Mouse (Mus musculus) neutrophil, adult 5-6 weeks (primary cell): ENCODE results near the gene Gm11549. TPM values are rescaled to one million over a fixed set of nuclear protein-coding genes. Genes with fewer than 3 reads are reported as not detected.

Experiments used
- ATAC-seq: fragments of 151-379, 151-347 bp; 2 replicates; pipeline ENCODE4 v1.8.0; 2017; ENCODE audit warnings: mild to moderate bottlenecking, moderate TSS enrichment; ENCODE audit not compliant: insufficient number of reproducible peaks, poor library complexity, low FRiP score, severe bottlenecking; ENCODE audit errors: extremely low read depth
- total RNA-seq: library from RNA; stranded (forward); fragments of 200-1000 nt; gene quantifications from 2 replicates; pipeline ENCODE4 v1.2.3, GENCODE M21; 2017

Gene Gm11549
- total RNA-seq = not detected in 2 replicates

DNA sequence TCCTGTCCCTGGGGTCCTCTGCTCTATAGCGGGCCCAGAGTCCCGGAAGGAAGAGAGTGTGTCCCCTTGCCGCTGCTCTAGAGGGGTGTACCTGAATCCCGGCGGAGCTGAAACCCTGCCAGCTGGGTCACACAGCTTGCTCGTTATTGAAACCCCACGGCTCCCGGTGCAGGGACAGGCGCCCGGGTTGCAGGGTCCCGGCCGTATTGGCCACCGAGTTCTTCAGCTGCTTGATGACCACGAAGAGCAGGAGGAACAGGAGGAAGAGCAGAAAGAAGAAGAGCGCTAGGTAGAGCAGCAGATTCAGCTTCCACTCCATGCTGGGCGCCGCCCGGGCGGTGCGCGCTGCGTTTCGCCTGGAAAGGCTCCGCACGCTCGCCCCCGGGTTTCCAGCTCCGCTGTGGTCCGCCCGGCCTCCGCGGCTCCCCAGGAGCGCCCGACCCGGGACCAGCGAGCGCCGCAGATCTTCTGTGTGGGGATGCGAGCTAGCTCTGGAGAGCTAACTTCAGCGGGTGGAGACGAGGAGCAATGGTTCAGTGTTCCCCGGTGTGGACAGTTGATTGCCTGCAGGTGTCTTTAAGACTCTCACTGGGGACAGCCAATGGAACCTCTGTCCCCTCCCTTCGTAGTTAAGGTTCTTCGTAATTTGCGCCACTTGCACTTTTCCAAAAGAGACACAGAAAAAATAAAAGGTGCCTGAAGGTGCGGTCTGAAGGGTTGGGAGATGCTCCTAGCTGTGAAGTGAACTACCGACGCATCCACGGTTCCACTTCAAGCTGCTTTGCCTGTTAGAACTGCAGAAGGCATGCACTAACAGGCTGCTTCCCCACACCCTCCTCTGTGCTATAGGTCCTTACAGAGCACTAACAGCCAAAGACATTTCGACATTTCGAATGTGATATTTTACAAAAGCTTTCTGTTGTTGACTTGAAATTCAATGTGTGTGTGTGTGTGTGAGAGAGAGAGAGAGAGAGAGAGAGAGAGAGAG, at the start of gene Gm11549:
Gene Gm11549 (minus strand): TSS at position 741 of the 988 bp plus-strand sequence.
- ATAC-seq = no peak

DNA sequence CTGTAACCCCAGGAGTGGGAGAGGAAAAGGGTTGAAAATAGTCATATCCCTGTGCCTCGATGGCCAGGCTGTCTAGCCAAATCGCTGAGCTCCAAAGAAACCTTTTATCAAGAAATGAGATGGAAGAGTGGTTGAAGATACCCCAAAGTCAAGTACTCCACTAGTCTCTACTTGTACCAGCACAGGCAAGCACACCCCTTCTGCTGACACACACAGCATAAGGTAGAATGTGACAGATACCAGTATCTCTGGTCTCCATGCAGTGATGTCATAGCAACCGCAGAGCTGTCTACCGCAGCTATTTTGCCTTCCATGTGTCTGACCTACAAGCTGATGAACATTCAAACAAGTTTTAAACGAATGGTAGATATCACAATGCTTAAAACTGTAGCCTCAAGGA, 48.2 kb upstream of the Gm11549 start:
- no peak for ATAC-seq

- ATAC-seq = no peak
These were observed 42.1 kb upstream of the Gm11549 start for GRCm38 (mm10) chr3:36563666-36564065.

DNA sequence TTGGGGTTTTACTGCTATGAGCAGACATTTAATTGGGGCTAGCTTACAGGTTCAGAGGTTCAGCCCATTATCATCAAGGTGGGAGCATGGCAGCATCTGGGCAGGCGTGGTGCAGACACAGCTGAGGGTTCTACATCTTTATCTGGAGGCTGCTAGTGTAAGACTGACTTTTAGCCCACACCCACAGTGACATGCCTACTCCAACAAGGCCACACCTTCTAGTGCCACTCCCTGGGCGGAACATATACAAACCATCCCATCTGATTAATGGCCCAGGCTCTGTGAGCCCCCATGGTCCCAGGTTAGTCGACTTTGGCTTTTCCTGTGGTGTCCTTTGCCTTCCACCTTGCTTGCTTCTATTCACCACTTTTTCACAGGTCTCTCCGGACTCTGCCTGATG, 38.0 kb upstream of the Gm11549 start:
- no peak for ATAC-seq

GRCm38 (mm10) chr3:36557601-36558000, 36.0 kb upstream of the Gm11549 start:
- no peak for ATAC-seq

DNA sequence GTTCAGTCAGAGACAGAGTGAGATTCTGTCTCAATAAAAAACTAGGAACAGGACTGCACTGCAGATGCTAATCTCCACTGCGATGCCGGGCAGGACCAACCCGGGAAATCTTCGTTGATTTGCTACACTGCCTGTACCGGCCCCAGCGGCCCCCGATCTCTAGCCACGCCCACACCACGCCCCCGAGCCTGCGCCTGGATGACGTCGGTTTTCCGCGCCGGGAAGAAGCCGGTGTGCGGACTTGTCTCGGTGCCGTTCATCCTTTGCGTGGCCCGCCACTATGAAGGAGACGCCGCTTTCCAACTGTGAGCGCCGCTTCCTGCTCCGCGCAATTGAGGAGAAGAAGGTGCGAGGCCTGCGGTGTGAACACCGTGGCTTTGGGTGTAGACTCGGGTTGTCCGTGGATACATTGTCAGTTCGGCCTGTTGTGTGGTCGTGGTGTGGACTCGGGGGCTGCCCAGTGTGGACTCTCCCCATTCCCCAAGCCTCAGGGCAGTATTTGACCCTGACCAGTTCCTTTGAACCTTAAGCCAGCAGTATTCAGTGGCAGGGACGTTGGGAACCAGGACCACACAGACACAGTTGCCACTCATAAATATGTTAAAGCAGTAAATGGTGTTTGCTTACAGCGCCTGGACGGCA, 30.9 kb upstream of the Gm11549 start, which contains the start of gene Exosc9:
Gene Exosc9 (plus strand): TSS at position 201 of the 642 bp plus-strand sequence.
- peak; percentile 93 for ATAC-seq

DNA sequence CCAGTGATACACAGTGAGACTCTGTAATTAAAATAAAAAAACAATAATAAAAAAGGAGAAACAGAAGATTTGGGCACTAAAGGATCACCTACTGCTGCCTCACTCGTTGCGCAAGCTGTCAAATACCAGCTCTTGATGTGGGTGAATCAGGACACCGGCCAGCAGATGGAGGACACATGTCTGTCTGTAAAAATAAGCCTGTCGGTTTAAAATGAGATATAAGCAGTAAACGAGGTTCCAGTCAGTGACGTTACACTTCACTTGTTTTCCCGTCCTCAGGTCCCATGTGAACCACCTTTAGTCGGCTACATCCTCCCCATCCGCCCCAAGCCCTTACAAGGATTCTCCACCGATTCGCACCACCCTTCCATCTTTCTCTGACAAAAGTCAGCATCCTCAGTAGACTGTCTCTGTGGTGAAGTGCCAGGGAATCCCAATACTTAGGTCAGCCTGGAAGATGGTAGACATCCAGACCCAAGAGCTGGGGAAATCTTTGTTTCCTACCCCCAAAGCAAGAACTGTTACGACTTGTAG, 30.3 kb upstream of the Gm11549 start:
- no peak for ATAC-seq

DNA sequence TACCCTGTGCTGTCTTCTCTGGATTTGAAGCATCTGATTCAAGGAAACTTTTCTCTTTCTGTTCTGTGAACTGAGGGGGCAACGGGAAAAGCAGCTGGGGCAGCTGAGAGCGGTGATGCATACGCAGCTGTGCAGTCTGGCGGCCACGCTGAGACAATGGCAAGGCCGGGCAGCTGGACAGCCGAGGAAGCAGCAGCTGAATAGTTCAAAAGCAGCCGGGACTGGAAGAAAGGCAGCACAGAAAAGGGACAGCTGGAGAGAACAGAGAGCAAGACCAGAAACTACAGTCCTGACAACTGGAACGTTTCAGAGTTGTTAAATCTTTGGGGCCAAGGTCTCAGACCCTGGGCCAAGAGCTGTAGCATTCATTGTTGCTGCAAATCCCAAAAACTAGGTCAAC, 29.7 kb upstream of the Gm11549 start:
- no peak for ATAC-seq

GRCm38 (mm10) chr3:36544961-36545360, 23.3 kb upstream of the Gm11549 start:
- ATAC-seq = no peak

GRCm38 (mm10) chr3:36541399-36541798, 19.8 kb upstream of the Gm11549 start:
- no peak for ATAC-seq

GRCm38 (mm10) chr3:36540756-36541155, 19.1 kb upstream of the Gm11549 start:
- no peak for ATAC-seq

- no peak for ATAC-seq
These were observed 16.3 kb upstream of the Gm11549 start for GRCm38 (mm10) chr3:36537701-36538470.

- no peak for ATAC-seq
These were observed 14.4 kb upstream of the Gm11549 start for GRCm38 (mm10) chr3:36536041-36536440.

DNA sequence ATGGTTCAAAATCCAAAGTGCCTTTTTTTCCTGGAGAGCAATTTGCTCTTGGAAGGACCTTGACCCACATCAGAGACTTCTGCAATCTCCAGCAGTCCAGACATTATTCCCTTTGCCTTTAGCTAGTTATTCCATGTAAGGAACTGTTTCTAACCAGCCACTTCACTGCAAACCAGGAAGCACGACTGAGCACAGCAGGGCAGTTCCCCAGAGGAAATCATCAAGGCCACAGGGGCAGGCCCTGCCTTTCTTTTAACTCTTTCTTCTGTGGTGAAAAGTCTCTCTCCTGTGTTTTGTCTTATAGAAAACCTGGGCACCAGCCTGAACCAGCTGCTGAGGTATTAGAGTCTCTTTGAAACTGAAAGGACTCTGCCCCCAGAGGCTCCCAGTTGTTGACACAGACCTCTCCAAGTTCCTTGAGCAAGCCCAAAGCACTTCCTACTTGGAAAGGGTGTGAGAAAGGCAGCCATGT, 11.6 kb upstream of the Gm11549 start:
- no peak for ATAC-seq

- no peak for ATAC-seq
These were observed 11.1 kb upstream of the Gm11549 start for GRCm38 (mm10) chr3:36532738-36533137.

DNA sequence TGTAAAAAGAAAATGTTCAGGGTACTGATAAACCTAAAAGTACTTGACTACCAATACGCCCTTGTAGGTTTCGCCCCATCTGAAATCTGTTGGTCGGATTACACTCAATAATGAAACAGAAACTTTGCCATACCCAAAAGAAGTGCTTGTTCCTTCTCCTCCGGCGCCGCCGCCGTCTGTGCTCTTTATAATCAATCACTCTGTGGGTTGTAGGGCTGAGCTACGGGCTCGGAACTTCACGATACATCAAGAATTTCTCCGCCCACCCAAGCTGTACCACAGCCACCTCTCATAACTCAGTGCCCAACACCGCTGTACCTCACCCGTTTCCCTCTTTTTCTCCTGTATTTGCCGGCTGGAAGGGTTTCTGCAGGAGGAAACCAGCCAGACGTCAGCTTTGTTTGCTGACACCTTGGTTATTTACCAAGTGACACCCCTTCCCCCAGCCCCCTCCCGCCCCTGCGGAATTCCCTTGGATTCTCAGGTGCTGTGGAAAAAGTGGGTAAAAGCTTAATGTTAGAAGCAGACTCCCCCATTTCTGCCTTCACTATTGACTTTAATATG, 10.4 kb upstream of the Gm11549 start:
- ATAC-seq = 0 out of 2 replicates have a peak, but pooled peaks have one; percentile 13

GRCm38 (mm10) chr3:36531242-36531641, 9.6 kb upstream of the Gm11549 start:
- no peak for ATAC-seq

- no peak for ATAC-seq
These were observed 9.2 kb upstream of the Gm11549 start for GRCm38 (mm10) chr3:36530781-36531180.

DNA sequence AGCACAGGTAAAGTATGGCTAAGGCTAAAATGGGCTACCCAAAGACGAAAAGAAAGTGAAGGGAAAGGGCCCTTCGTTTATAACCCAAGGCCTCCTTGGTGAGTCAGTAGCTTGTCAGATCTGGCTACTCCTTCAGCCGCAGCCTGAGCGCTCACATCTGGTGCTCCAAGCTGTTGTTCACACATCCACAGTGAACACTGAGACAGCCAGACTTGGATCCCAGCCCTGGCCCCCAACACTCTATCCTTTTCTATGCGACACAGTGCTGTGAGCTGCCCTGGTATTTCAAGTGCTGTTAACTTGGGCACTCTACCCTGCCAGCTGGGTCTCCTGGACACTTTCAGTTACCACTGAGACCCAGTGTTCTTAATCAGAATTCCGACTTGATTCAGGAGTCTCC, 8.7 kb upstream of the Gm11549 start:
- ATAC-seq = no peak
